Mouse (Mus musculus) gastrocnemius, postnatal 4 days (tissue): ENCODE measurements around the gene Opa1. TPM values are rescaled to one million over a fixed set of nuclear protein-coding genes. Genes with fewer than 3 reads are reported as not detected.

Experiments used
- DNase-seq, 2 experiments: peaks; one replicate each; pipeline ENCODE4 v3.0.0; 2021 to 2022; ENCODE audit warnings: low spot score in 2 of 2, mixed read lengths in 2 of 2
- total RNA-seq, 2 experiments: library from RNA; stranded (reverse); gene quantifications; 2 replicates each; pipeline ENCODE4 v1.2.3; 2021

The Opa1 gene
- total RNA-seq, 2 experiments from 2014 or later: 57.7 to 59.4 TPM

DNA sequence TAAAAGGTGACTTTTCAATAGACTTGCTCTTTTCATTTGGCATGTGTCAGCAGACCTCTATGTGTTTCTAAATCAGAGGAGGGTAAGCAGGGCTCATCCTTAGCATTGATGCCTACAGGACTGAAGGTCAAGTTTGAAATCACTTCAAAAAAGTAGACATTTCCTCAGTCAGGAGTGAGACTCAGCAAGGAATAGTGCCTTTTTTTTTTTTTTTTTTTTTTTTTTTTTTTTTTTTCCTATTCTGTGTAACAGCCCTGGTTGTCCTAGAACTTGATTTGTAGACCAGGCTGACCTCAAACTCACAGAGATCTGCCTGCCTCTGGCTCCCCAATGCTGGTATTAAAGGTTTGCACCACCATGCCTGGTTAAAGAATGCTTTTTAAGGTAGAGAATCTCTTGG, 67.1 kb downstream of the Opa1 start:
- DNase-seq: no peak

DNA sequence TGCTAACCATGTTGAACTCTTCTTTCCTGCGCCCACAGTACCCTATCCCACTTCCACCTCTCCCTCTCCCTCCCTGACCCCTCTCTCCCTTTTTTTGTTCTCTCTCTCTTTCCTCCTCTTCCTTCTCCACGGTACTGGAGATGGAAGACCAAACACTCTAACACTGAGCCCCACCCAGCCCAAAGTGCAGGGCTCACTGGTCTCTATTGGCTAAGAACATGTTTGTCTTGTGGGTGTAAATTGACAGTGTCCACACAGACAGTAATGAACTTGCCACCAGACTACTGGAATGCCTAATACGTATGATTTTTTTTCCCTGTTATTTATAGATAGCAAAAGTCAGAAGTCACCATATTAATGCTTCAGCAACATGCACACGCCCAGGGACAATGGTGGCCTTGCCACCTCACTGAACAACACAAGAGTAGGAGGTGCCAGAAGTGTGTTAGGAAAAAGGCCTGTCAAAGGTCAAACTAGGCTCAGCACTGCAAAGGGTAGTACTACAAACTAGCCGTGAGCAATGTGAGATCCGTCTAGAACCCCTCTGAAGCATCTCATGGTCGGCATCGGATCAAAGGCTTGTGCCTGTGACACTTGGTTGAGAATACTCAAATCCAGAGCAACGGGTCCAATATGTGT, 77.2 kb downstream of the Opa1 start:
- DNase-seq: no peak

DNA sequence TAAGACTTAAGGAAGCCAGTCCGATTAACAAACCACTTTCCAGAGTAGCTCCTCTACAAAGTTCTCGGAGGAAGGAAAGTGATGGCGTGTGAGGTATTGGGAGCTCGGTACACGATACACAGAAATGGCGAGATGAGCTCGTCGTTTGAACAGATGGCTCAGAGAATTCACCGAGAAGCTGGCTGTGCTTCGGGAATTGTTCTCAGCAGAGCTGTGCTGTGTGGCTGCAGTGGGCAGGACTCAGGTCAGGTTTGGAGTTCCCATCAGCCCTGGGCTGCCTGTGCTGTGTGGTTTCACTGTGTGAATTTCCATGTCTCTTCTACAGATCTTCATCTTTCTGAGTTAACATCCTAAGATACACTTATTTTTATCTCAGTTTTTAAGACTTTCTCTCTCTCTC, 77.8 kb downstream of the Opa1 start:
- no peak for DNase-seq

DNA sequence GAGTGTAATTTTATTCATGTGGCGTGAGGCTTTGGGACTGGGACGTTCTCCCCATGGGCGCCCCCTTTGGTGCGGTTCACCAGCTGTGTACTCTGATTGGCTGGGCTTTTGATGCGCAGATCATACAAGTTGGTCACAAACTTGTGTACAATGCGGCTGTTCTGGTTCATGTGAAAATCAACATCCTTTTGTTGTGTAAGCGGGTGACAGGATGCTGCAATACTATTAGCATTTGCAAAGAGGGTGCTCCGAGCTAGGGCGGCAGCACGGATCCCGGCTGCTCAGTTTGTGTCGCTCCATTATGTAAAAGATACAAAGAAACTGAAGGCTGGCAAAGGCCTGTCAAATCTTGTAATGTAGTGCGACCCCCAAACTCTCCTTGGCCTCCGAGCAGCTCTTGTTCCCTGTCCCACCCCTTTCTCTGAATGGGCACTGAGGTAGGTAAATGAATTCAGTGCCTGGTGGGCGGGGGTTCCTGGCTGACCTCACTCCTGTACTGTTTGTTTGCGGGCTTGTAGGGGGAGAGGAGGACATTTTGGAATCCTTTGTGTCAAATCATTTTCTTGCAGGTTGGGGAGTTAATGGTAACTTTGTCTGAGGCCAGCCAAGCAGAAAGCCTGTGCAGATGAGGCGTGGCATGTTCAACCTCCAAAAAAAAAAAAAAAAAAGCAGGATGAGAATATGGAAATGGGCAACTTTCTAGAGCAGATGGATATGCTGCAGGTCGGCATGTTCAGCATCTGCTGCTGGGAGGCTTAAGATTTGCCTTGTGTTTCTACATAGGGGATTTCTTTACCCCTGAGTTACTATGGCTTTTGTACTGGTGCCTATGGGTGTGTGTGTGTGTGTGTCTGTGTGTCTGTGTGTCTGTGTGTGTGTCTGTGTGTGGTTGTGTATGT, 78.8 kb downstream of the Opa1 start:
- peak in 1 of 2 experiments; percentile 15 for DNase-seq

DNA sequence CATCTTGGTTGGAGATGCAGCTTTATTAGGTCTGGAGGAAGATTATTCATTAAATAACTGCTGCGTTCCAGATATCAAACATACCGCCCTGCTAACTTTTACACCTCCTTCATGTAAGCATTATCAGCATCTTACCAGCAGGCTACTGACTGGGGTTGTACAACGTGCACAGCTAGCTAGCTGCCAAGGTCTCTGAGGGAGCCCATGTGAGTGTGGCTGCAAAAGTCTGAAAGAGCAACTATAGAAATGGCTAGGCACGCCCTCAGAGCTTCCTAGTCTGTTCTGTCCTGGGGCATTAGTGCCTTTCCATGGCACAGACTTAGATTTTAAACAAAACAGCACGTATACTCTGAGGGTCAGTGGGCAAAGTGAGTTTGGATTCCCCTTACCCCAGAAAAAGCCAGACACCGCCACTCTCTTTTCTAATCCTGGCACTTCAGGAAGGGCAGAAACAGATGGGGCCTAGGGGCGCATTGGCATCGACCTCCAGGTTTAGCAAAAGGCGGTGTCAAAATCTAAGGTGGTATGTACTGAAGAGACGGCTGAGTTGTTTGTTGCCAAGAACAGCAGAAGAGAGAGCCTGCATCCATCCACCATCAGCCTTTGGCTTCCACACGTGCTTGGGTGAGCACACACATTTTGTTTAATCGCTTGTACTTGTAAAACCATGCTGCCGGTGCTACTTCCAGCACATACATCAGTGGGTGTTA, 80.1 kb downstream of the Opa1 start:
- no peak for DNase-seq

DNA sequence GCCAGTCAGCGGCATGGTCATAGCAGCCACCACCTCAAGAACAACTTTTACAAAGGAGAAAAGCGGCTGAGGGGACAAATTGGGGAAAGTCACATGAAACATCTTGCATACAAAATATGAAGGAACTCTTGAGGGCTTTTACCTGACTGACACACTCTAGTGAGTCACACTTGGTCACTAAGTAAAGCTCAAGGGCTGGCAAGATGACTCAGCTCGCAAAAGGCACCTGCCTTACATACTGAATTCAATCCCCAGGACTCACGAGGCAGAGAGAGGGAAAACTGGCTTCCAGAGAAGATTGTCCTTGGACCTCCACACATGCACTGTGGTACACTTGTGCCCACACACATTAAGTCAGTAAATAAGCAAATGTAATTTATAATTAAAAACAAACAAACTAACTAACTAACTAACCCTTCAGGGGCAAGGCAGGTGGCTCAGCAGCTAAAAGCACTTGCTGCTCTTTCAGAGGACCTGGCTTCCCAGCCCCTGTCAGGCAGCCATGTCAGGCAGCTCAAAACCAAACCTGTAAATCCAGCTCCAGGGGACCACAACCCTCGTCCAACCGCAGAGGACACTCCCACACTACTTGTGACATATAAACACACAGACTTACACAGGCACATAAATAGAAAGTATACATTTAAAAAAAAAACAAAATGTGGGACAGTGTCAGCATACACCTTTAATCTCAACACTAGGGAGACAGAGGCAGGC, 84.1 kb downstream of the Opa1 start:
- DNase-seq: no peak

DNA sequence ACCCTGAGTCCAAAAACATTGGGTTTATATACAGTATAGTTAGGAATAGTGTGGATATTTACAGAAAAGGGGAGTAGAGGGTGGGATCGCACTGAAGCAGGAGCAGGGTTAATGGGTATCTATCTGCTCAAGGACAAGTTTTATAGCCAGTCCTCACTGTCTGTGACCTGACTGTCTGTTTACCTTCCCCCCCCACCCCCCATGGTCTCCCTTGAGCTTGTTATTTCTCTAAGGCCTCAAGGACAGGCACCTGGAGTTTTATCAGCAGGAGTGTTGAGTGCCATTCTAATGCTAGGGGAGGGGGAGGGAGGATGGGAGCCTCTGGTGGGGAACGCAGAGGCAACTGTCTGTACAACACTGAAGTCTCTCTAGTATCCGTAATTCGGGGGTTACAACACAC, 85.3 kb downstream of the Opa1 start:
- DNase-seq: no peak

DNA sequence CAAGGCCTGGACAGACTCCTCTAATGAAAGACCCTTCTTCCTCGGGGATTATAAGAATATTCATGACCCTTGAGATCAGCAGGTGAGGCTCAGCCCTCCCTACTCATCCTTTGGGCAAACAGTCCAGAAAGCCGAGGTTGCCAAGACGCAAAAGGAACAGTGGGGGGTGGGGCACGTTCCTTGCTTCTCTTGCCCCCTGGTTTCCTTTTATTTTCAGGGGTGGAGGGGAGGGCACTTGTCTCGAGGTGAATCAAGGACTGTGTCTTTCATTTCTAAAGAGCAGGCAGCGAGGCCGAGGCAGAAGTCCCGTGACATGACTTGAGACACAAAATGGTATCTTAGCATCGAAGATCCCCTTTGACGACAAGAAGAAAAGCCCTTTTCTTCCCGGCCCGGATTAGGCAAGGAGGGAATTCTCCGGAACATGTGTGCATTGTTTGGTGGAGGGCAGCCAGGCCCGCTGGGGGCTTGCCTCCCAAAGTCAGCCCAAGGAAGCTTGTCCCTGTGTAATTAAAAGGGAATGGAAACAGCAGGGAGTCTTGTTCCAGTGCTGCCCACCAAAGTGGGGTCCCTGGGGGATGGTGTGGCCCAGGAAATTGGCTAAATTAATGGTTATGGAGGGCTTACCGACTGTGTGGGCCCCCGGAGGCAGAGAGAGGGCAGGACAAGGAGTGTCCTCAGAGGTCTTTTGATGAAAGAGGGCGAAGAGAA, 88.0 kb downstream of the Opa1 start:
- no peak for DNase-seq

DNA sequence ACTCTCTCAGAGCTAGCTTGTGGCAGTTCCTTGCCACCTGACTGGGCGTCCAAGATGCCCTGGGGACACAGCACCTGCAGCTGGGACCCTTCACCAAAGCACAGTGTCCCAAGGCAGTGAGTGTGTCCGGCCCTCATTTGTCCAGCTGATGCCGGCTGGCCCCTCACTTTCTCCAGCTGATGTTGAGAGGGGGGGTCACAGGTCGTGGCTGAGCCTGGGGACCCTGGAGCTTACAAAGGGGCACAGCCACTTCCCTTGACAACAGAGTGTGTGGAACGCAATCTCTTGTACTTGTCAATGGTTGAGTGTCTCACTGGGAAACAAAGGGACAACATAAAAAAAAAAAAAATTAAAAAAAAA, 88.5 kb downstream of the Opa1 start:
- no peak for DNase-seq

DNA sequence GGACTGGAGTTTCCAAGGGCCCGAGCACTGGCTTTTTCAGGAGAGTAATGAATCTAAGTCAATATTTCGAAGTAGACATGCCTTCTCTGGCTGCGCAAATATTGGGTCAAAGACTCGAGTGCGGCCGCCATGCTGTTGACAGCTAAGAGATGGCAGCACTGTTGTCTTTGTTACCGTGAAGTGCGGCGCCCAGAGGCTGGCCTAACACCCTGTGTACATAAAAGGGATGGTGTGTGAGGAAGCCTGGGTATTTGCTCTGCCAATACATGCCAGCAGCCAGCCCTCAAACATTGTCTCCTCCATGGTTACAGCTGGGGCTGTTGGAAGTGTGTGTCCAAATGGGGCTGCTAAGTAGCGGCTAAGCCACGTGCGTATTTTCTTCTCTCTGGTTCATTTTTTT, 89.3 kb downstream of the Opa1 start:
- no peak for DNase-seq

DNA sequence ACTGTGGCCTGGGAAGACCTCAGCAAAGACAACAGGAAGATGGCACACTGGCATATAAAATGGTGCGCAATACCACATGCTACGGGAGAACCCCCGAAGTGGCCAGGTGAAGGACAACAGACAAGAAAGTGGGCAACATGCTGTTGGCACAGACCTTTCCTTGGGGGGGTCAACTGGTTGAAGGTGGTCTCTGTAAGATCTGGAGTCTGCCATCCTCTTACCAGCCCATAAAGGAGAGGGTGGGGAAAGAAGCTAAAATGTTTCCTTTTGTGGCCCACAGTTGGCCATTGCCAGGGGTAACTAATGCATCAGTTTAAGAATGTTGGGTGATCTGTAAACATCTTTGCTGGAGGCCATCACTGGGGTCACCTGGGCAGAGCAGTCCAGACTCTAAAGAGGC, 91.7 kb downstream of the Opa1 start:
- no peak for DNase-seq

DNA sequence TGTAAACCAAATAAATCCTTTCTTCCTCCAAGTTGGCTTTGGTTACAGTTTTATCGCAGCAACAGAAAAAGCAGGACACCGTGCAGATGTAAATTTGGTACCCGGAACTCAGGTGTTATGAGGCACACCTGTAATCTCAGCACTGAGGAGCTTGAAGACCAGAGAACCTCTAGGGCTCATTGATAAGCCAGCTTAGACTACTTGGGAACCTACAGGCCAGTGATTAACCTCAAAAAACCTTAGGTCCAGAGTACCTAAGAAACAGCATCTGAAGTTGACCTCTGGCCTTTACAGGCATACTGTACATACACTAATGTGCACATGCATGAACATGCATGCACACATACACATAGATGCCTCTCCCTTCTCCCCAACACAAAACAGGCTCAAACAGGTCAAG, 94.1 kb downstream of the Opa1 start:
- no peak for DNase-seq

DNA sequence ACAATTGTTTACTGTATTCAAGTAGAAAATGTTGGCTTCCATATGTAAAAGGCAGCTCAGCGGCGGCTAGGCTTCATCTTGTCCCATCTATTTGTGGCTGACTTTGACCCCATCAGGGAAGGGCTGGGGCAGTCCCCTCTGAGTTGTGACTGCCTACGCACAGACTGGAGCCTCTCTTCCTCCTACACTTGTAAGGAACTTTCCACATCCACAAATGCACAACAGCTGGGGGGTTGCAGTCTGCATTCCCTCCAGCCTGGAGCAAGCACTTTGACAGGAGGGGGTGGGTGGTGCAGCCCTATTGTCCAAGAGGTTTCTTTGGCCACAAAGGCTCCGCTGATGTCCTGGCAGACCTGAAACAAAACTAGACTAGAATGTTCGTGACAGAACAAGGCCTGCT, 100.5 kb downstream of the Opa1 start:
- no peak for DNase-seq

DNA sequence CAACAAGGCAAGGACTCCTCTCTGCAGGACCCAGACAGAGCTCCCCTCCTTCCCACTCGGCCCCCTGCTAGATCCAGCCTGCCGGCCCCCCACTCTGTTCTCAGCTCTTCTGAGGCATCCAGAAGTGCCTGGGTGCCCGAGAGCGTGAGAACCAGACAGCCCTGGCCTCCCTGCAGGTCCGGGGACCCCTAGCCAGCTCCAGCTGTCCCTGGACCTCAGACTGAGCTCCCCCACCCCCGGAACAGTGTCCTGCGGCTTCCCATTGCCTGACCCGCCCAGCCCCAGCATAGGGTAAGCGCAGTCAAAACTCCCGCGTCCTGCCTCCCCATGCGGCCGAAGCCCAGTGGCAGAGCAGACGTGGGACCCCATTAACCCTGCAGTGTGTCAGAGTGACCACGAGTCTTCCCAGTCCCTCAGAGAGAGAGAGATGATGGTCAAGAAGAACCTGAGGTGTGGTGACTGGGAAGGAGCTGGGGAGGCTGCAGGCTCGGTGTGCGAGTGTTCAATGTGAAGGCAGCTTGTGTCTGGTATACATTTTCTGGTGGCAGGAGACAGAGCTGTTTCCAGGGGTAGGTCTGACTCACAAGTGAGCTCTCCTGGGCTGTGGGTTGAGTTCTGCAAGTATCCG, 101.5 kb downstream of the Opa1 start:
- DNase-seq: no peak

DNA sequence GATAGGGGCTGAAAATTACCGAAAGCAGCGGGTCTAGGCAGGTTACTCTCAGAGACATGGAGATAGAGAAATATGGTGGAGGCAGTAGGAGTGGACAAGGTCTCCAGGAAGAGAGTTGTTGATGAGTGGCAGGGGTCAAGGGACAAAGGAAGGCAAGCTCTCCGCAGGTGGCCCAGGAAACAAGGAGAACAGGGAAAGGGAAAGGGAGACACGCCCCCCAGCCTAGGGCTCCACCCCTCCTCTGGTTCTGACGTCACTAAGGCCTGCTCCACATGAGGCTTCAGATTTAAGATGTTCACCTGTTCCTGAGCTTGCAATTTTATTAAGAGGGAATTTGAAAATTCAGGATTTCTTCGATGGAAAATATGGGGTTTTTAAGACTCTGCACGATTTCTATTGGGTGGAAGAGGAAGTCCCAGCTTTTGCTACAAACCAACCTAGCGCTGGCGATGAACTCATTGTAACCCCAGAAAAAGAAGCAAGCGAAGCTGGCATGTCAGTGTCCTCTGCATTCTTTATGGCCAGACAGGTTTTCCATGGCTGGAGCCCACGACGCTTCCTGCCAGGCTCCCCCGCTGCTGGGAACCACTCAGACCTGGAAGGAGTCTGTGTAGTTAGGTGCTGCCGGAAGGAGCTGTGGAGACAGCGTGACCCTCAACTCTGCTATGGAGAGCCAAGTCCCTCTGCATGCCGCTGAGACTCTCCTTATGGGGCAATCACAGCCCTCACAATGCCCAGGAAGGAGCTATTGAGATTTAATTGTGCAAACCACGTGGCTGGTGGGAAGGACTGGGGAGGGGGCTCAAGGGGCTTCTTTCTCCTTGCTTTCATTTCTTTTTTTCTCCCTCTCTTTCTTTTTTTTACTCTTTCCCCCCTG, 103.7 kb downstream of the Opa1 start:
- no peak for DNase-seq

DNA sequence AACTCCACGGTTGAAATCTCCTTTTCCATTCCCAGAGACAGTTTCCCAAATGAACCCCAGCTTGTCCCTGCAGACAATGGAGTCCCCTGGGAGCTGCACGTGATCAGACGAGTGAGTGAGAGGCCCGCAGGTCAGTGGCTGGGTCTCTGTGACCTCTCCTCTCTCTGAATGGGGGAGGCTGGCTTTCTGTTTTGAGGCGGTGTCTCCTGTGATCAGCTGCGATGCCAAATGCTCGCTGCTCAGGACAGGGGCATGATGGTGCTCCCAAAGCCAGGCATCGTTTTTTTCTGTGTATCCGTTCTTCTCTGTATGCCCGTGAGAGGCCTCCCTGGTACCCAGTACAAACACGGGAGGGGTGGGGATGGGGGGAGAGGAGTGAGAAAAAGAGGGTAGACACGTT, 104.4 kb downstream of the Opa1 start:
- DNase-seq: no peak

DNA sequence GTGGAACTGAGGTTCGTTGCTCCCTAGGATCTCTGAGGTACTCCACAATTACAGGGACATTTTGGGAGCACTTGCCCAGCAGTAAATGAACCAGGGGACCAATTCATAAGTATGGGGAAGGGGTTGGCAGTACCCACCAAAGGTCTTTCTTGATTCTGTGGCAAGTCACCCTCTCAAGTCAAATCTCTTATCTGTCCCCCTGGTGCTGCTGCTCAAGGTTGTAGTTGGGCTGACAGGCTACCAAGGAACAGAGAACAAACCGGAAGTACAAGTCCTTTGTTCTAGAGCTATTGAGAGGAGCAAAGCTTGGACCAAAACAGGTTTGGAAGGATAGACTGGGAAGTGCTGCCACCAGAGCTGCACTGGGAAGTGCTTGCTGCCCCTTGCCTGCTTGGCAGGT, 105.0 kb downstream of the Opa1 start:
- no peak for DNase-seq

DNA sequence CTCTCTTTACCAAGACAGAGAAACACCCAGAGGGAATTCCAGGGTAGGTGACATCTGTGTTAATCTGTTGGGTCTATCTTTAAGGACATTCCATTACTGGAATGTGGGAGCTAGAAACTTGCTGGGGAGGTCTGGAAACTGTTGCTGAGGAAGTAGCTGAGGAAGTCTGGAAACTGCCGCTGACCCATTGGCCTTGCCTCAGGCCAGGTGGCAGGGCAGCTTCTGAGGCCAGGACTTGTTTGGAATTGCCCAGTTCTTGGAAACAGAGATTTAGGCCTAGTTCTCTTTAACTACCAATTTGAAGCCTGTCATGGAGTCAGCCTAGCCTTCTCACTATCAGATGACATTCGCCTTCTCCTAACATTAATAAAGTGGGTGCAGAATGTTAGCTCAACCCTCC, 105.5 kb downstream of the Opa1 start:
- no peak for DNase-seq

DNA sequence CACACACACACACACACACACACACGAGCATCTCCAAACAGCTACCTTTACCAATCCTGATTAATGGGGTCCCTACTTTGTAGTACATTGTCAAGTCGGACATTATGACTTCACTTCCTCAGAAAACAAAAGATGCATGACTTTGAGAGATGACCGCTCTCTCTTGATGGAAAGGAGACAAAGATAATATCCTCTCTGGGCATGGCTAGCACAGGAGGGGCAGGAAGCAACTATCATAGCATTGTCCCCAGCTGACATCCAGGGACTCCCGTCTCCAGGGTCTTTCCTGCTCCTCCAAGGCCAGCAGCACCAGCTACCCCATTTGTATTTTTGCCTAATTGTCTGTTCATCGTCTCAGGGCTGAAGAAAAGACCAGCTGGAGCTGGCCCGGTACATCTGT, 107.0 kb downstream of the Opa1 start:
- no peak for DNase-seq
